Comparison of ENCODE assay signal across 9 mouse cellular contexts in genomic region chr2:170158251-170158650, GRCm38 (mm10). TPM values are rescaled to one million over a fixed set of nuclear protein-coding genes. Genes with fewer than 3 reads are reported as not detected.
DNase-seq lines count a peak whose midpoint lies in the region; ATAC-seq and TF ChIP-seq lines count a peak whose summit lies in the region.
"Had no signal": no experiment of that assay in that cellular context is flagged by ENCODE, and none has a peak within 500 bp of the region (broad histone marks: within the 10 kb centered on the region; RNA-seq: fewer than 3 reads in every experiment).

No protein-coding gene starts in this region.

- WGBS in heart, postnatal 0 days, result 37% methylated on average over 5 of the region's 5 CpGs
- 43% methylated on average over 5 of the region's 5 CpGs for WGBS in hindbrain, postnatal 0 days

- TF ChIP-seq EP300 in heart, postnatal 0 days (IDR thresholded peaks at IDR 0.05; ENCODE audit: low read depth), result no peak

- no peak overlapping the region for H3K4me3 ChIP-seq in heart, postnatal 0 days (ENCODE audit: low read depth, low read length)
- peak overlapping the region; percentile 55 for H3K4me3 ChIP-seq in erythroblast, embryonic 14.5 days (replicated peaks)
- no peak overlapping the region for H3K4me3 ChIP-seq in hindbrain, postnatal 0 days (ENCODE audit: low read length)

- ATAC-seq in heart, postnatal 0 days (ENCODE audit: insufficient read depth, low read depth), result no peak
- peak; percentile 53 for ATAC-seq in megakaryocyte-erythroid progenitor cell, adult 5-6 weeks (replicated peaks; ENCODE audit: low FRiP score, low TSS enrichment, poor library complexity, severe bottlenecking)
- ATAC-seq in hindbrain, postnatal 0 days, result no peak

- H3K4me2 ChIP-seq in heart, postnatal 0 days (ENCODE audit: low read depth, low read length), result no peak overlapping the region
- no peak overlapping the region for H3K4me2 ChIP-seq in hindbrain, postnatal 0 days (ENCODE audit: low read depth, low read length)

- no peak for DNase-seq in heart, postnatal 0 days (ENCODE audit: low spot score)
- no peak for DNase-seq in heart, postnatal 14 days
- peak; percentile 56 for DNase-seq in MEL-GATA-1-ER (ENCODE audit: extremely low read depth, low read depth)
- DNase-seq in left cerebral cortex, adult 18-20 months (ENCODE audit: low spot score in 2 of 2), result no peak
- DNase-seq in hindbrain, postnatal 0 days (ENCODE audit: low spot score), result no peak
- DNase-seq in frontal cortex, postnatal 36 days (ENCODE audit: low spot score in 2 of 2), result no peak

- H3K9me3 ChIP-seq in heart, postnatal 0 days (replicated peaks; ENCODE audit: control insufficient read depth, low read length), result no peaks in the 10 kb centered on the region
- H3K9me3 ChIP-seq in erythroblast, embryonic 14.5 days (ENCODE audit: control insufficient read depth, low read length), result no peaks in the 10 kb centered on the region
- no peaks in the 10 kb centered on the region for H3K9me3 ChIP-seq in hindbrain, postnatal 0 days (ENCODE audit: low read length)

- H3K36me3 ChIP-seq in heart, postnatal 0 days (replicated peaks; ENCODE audit: control insufficient read depth, insufficient read depth, low read length), result no peaks in the 10 kb centered on the region
- no peaks in the 10 kb centered on the region for H3K36me3 ChIP-seq in erythroblast, embryonic 14.5 days (ENCODE audit: control insufficient read depth)
- no peaks in the 10 kb centered on the region for H3K36me3 ChIP-seq in hindbrain, postnatal 0 days (ENCODE audit: insufficient read depth, low read length)

- H3K4me1 ChIP-seq in heart, postnatal 0 days (ENCODE audit: control insufficient read depth, insufficient read depth), result peaks cover 11% of the 10 kb centered on the region
- peaks cover 71% of the 10 kb centered on the region for H3K4me1 ChIP-seq in erythroblast, embryonic 14.5 days (ENCODE audit: control insufficient read depth)
- H3K4me1 ChIP-seq in hindbrain, postnatal 0 days (ENCODE audit: insufficient read depth, low read length), result no peaks in the 10 kb centered on the region; the same call in 1 of the 2 replicates

- H3K27ac ChIP-seq in heart, postnatal 0 days (ENCODE audit: low read depth), result peak overlapping the region; percentile 1; the same call in 1 of the 2 replicates
- no peak overlapping the region for H3K27ac ChIP-seq in hindbrain, postnatal 0 days

- TF ChIP-seq CTCF in heart, postnatal 0 days (IDR thresholded peaks at IDR 0.05; ENCODE audit: low read depth), result no peak
- no peak for TF ChIP-seq CTCF in hindbrain, postnatal 0 days (IDR thresholded peaks at IDR 0.05; ENCODE audit: low read depth)

- H3K27me3 ChIP-seq in heart, postnatal 0 days (ENCODE audit: control insufficient read depth, insufficient read depth, low read length), result no peaks in the 10 kb centered on the region
- no peaks in the 10 kb centered on the region for H3K27me3 ChIP-seq in erythroblast, embryonic 14.5 days (ENCODE audit: control insufficient read depth)
- no peaks in the 10 kb centered on the region for H3K27me3 ChIP-seq in hindbrain, postnatal 0 days (ENCODE audit: insufficient read depth, low read length)
- H3K27me3 ChIP-seq: CH12.LX had no signal

- intact Hi-C loops in heart, postnatal 14 days (cut with DNase I), result no loop called here

- H3K9ac ChIP-seq in heart, postnatal 0 days (replicated peaks; ENCODE audit: low read depth, low read length), result no peak overlapping the region
- H3K9ac ChIP-seq in hindbrain, postnatal 0 days (replicated peaks; ENCODE audit: low read length), result no peak overlapping the region

RNA-seq across cellular contexts. Expression of gene Zfp217, which starts 10.3 kb away (rescaled TPM):
- 9.8 and 10.1 TPM in 2 replicates for total RNA-seq in heart, postnatal 0 days (2014; rRNA removed; ENCODE audit: low replicate concordance)
- 1.9 and 2.1 TPM in 2 replicates for polyA plus RNA-seq in heart, postnatal 0 days (2015; fragmentation: Nextera tagmentation; extraction: Ambion mirVana)
- total RNA-seq in heart, postnatal 14 days (2021), result 10 to 100 TPM; 14.3 to 17.1 TPM
- 1.2 and 1.5 TPM in 2 replicates for polyA plus RNA-seq in erythroblast, embryonic 14.5 days (2012)
- 26.3 and 61.7 TPM in 2 replicates for total RNA-seq in megakaryocyte-erythroid progenitor cell, adult 5-6 weeks (2014; fragmentation: Nextera tagmentation)
- total RNA-seq in megakaryocyte-erythroid progenitor cell, adult 5-6 weeks (2017), result 16.2 and 30.3 TPM in 2 replicates
- 1 to 10 TPM; 2.8 to 3.0 TPM for total RNA-seq in left cerebral cortex, adult 18-20 months (2021)
- 3.5 and 8.5 TPM in 2 replicates for total RNA-seq in hindbrain, postnatal 0 days (2014; rRNA removed)
- polyA plus RNA-seq in hindbrain, postnatal 0 days (2015; fragmentation: Nextera tagmentation; extraction: Ambion mirVana), result 0.59 and 0.61 TPM in 2 replicates
